Mouse (Mus musculus): Measurements from ENCODE around the gene Cxcr5.
A peak's percentile ranks its signal among the peaks of the same experiment; 100 is the strongest.
"Not testable (repeated sequence)": the region's sequence is repeated elsewhere in the genome, so short reads cannot be mapped to it uniquely, and the experiment has no call there.

The Cxcr5 gene

DNA sequence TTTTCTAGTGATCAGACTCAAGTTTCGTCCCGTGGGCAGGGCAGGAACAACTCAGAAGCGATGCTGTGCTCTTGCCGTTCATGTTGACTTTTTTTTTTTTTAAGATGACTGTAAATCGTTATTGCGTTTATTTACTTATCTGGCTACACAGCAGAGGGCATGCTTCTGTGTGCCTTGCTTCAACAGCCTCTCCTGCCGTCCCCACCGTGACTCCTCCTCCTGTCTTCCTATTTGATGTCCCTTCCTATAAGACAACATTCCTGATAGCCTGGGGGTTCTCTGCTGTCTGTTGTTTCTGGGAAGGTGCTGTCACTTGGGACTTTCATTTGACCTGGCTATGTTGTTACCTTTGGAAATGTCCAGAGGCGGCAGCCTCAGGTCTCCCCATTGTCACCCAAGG is 26.9 kb upstream of the Cxcr5 start:
- ATAC-seq (ENCODE audit: insufficient number of reproducible peaks, low FRiP score, low TSS enrichment), result no peak

DNA sequence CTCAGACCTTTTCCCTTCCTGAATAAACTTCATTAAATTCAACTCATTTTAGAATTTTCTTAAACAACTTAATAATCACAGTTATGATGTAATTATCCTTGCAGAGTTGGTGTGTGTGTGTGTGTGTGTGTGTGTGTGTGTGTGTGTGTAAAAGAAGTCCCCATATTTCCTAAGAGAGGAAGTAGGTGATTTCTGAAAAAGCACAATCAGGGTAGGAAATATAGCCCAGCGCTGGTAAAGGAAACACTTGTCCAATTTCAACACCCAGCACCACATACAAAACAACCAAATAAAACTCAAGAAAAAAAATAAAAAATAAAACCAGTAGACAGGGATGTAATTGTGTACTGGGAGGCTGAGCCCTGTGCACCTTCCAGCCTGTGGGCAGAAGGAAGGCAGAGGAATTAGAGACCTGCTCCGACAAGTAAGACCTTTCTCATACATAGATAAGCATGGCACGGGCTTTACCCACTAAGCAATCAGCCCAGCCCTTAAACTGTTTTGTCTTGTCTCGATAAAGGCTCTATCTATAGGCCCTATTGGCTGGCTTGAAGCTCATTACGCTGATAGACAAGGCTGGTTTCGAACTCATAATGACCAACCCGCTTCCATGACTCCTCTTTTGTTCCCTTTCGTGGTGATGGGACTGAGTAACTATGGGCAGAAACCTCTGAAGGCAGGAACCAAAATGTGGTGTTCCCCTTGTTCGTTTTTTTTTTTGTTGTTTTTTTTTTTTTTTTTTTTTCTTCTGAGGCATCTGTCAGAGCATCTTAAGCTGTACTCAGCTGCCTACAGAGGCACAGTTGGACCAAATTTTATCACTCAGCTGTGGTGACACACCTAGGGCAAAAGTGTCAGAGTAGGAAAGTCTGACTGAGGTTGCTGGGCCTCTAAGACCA is 25.8 kb upstream of the Cxcr5 start:
- no peak for ATAC-seq (ENCODE audit: insufficient number of reproducible peaks, low FRiP score, low TSS enrichment)

DNA sequence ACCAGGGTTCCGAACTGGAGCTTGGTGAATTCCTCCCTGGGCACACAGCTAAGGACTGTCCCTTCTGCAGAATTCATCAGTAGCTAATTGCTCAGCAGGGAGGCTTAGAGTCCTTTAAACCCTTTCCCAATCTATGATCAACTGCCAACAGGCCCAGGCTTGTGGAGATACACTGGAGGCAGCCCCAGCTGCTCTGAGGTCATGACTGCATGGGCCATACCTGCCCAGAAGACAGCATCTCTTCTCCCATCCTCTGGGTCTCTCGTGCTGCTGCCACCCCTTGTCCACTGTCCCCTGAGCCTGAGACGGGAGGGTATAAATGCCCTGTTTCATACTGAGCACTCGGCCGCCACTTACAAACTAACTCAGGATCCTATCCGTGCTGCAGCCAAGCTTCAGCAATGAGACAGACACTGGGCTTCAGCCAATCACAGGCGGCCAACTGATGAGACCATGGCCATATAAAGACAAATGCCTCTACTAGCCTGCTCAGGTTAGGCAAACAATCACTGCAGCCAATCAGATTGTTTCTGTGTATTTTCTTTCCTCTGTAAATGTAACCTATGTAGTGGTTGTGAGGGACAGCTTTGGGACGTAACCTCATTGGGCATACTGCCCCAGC is 25.1 kb upstream of the Cxcr5 start:
- ATAC-seq (ENCODE audit: insufficient number of reproducible peaks, low FRiP score, low TSS enrichment), result no peak

DNA sequence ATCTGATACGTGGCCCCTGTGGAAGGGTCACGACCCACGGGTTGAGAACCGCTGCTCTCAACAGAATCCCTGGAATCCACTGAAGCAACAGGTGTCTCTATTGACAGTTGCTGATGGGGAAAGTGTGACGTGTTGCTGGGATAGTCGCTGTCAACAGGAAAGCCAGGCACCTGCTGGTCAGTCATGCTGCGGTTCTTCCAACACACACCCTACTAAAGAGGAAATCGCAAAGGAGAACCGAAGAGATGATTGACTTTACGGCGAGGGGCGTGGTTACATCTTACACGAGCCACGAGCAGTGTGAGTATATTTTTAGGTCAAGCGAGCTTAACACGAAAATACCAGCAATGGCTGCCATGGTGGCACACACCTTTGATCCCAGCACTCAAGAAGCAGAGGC is 20.7 kb upstream of the Cxcr5 start:
- ATAC-seq (ENCODE audit: insufficient number of reproducible peaks, low FRiP score, low TSS enrichment), result no peak

DNA sequence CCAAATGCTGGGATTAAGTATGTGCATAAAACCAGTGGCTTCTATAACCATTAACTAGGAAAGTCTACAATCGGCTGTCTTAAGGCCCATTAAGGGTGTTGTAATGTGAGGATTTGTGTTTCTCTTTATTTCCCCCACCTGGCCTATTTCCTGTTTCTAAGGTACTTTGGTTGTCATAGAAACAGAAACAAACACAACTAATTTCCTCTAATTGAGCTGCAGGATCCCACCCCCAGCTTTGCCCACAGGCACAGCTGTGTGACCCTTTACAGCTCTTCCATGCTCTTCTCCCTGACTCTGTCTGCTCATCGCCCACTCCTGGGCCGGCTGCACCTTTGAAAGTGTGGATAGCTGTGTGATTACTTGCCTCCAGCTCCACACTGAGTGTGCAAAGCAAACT is 19.7 kb upstream of the Cxcr5 start:
- ATAC-seq (ENCODE audit: insufficient number of reproducible peaks, low FRiP score, low TSS enrichment), result no peak

DNA sequence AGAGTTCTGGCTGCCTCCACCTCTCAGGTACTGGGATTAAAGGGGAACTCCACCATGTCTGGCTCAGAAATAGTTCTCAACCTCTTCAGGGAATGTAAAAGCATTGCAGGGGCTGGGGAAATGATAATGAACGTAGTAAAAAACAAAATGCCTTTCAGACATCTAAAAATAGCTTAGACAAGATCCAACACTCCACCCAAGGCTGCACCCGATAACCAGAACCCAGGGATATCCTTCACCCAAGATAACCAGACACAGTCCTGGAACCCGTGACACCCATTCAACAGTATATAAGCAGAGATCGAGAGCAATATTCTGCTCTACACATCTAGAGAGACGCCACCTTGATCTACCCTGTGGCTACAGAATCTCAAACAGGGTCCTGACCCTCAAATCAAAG is 18.4 kb upstream of the Cxcr5 start:
- ATAC-seq (ENCODE audit: insufficient number of reproducible peaks, low FRiP score, low TSS enrichment), result no peak

DNA sequence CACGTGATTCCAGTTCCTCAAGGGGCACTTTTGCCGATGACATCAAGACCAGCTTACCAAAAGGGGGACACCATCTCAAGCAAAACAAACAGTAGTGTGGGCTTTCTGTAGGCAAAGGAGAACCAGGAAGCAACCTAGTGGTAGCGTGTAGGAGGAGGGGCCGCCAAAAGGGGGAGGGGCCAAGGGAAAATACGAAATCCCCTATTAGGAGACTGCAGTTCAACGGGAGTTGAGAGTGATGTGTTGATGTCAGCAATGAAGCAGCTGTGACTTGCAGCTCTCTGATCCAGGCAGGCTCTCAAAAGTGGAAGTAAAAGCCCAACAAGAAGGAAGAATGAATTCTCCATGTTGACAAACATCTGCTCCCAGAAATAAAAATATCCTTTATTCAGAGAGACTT is 17.7 kb upstream of the Cxcr5 start:
- no peak for ATAC-seq (ENCODE audit: insufficient number of reproducible peaks, low FRiP score, low TSS enrichment)

DNA sequence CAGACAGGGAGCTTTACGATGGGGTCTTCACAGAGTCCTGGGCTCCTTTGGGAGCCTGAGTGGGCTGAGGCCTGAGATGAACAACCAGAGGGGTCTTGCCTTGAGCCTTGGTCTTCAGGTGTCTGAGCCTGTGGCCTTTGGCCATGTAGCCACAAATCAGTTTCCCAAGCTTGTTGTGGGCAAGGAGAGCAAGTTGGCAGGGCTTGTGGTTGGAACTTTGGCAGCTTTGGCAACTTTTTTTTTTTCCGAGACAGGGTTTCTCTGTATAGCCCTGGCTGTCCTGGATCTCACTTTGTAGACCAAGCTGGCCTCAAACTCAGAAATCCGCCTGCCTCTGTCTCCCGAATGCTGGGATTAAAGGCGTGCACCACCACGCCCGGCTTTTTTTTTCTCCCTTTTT is 14.4 kb upstream of the Cxcr5 start:
- ATAC-seq (ENCODE audit: insufficient number of reproducible peaks, low FRiP score, low TSS enrichment), result not testable (repeated sequence)

DNA sequence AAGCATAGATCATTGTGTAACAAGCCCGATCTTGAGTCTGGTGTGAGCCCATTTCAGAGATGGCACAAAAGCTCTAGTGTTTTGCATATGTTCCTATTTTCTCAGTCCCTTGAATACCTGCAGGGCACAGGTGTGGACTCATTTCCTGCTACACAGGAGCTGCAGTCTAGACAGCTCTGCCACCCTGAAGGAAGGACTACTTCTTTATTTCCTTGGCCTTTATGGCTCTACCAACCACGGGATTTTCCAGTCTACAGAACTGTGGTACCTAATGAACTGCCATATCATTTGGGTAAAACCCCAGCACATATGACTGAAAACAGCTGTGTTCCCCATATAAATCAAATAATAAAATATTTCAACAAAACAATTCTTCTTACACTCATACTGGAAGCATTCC is 13.4 kb upstream of the Cxcr5 start:
- ATAC-seq (ENCODE audit: insufficient number of reproducible peaks, low FRiP score, low TSS enrichment), result no peak

DNA sequence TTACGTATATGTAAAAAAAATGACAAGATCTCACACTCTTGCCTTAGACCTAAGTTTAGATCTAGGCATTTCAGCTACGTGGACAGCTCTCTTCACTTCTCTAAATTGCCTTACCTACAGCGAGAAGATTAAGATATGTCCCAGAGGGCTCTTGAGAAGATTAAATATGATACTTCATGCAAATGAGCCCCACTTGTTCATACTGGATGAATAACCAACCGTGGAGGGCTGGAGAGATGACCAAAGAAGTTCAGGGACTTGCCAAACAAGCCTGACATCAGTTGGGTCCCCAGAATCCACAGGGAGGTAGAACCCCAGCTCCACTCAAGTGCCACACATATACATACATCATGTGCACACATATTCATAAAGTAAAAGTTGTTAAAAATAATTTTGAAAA is 11.6 kb upstream of the Cxcr5 start:
- ATAC-seq (ENCODE audit: insufficient number of reproducible peaks, low FRiP score, low TSS enrichment), result no peak

DNA sequence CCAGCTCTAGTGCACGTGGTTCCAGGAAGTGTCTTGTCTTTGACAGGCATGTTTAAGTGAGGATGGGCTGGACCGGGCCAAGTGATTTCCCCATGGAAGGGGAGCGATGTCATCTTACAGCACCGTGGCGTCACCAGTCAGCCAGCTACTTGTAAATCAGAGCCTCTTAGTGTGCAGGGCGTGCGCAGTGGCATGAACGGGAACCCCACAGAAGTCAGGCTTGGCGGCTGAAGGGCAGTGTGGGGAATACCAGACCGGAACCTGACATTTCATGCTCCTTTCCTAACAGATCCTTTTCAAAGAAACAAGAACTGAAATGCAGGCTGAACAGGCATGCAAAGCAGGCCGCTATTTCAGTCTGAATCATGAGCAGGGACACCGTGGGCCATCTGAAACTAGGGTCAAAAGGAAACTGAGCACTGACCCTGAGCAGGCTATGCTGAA is 9.3 kb upstream of the Cxcr5 start:
- ATAC-seq (ENCODE audit: insufficient number of reproducible peaks, low FRiP score, low TSS enrichment), result no peak

DNA sequence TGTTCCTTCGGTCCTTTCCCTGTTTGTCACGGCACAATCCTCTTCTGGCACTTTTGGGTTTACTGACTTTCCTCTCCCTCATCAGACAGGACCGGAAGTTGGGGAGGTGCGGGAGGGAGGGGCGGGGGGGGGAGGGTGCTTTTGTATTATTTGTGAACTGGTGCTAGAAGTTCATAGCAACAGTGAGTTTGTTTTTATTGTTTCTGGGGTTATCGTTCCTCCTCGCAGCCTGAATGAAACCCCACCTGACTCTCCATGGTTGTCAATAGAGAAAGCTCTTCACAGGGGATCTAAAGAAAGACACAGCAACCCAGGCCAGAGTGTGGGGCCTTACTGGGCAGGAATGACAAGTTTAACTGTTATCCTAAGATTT is 6.4 kb upstream of the Cxcr5 start:
- ATAC-seq (ENCODE audit: insufficient number of reproducible peaks, low FRiP score, low TSS enrichment), result no peak

DNA sequence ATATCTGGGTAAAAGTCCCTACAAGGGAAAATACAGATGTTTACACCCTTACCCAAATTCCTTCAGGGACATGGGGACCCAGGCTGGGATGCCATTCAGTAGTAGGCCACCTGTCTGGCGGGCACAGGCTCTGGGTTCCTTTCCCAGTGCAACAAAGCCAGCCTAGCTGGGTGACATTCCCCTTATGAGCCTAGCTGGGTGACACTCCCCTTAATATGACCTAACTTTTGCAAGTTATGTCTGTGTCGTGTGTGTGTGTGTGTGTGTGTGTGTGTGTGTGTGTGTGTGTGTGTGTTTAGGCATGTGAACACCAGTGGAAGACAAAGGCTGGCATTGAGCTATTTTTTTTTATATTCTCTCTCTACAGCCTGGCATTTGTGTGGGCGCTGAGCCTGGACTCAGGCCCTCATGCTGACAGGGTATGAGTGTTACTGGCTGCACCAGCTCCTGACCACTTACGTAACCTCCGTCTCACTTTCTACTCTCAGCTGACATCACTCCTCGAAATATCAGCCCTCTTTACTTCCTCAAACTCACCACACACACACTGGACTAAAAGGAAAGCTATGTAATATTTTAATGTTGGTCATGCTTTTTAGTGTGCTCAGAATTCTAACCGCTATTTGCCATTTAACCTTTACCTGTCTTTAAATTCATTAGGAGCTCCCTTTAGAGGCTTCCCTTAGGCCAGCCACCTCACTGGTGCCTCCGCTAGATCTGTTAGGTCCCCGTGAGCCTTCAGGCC is 5.8 kb upstream of the Cxcr5 start:
- ATAC-seq (ENCODE audit: insufficient number of reproducible peaks, low FRiP score, low TSS enrichment), result peak; percentile 66; the same call in 1 of the 2 replicates

DNA sequence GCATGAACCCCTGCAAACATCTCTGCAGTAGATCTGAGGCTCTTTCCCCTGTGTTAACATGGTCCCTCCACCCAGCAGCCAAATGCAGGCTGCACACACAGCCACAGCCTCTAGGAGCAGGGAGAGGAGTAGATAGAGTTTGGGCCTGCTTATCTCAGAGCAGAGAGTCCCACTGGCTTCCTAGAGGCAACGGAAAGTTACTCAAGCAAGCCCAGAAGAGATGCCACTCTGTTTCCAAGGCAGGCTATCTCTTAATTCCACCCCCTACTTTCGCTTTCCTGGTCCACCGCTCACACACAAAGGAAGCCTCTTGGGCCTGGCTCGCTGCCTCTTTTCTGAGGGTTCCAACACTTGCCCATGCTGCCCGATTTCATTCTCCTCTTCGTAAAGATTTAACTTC is 3.7 kb upstream of the Cxcr5 start:
- no peak for ATAC-seq (ENCODE audit: insufficient number of reproducible peaks, low FRiP score, low TSS enrichment)

DNA sequence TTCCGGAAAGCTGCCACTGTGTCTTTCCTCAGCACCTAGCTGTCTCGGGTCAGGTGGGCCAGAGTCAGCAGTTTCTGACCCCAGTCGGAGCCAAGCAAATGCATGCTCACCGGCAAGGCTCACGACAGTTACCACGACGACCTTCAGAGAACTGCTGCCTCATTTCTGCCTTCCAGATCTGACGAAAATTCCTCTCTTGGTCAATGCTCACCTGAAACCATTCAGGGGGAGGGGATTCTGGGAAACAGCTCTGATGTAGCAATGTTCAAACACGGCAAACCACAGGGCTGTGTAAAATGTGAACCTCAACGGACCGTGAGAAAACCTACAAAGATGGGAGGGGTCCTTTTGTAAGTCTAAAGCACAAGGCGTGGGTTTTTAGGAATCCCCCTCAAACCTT is 1.3 kb upstream of the Cxcr5 start:
- ATAC-seq (ENCODE audit: insufficient number of reproducible peaks, low FRiP score, low TSS enrichment), result no peak

DNA sequence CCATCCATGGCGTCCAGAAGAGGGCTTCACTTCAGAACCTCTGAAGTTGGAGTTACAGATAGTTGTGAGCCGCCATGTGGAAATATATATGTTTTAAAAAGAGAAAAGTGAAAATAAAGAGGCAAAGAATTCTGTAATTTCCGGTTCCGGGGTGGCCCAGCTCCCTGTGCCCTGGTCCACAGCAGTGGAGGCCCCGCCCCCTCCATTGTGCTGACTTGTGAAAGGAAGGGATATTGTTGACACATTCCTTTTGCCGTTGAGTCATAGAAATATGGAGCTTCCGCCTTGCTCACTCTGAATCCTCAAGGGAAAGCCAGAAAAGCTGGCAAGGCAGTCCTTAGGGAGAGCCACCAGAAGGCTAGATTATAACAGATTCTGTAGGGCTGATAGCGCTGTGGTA is 9.5 kb downstream of the Cxcr5 start:
- no peak for ATAC-seq (ENCODE audit: insufficient number of reproducible peaks, low FRiP score, low TSS enrichment)

DNA sequence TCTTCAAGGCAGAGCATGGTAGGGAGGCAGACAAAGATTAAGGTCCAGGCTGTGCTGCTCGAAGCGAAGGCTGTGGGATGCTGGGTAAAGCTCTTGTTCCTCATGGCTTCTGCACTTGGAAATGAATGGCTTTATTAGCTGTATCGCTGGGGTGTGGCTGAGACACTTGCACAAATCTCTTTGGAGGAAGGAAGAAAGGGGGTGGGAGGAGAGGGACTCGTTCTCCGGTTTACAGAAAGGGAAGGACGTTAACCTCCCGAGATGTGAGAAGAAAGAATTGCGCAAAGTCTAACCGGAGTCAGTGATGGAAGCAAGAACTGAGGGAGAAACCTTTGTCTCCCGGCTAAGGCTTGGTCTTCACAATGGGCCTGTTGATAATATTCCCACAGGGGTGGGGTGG is 10.5 kb downstream of the Cxcr5 start:
- ATAC-seq (ENCODE audit: insufficient number of reproducible peaks, low FRiP score, low TSS enrichment), result no peak

DNA sequence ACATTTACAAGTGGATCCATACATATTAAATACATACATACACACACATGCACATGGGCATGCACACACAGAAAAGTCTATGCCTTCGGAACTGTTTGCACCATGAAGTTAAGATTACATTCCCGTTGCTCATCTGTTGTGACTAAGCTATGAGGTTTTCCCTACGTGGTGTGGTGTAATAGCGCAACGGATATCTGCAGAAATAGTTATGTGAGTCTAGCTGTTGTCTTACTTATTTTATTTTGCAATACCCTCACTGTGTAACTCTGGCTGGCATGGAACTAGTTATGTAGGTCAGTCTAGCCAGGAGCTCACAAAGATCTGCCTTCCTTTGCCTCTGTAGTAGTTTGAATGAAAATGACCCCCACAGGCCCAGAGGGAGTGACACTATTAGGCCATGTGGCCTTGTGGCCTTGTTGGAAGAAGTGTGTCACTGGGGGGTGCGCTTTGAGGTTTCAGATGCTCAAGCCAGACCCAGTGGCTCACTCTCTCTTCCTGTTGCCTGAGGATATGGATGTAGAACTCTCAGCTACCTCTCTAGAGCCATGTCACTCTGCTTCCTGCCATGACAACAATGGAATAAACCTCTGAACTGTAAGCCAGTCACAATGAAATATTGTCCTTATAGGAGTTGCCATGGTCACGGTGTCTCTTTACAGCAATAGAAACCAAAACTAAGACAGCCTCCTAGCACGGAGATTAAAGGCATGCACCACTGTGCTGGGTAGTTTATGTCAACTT is 13.1 kb downstream of the Cxcr5 start:
- ATAC-seq (ENCODE audit: insufficient number of reproducible peaks, low FRiP score, low TSS enrichment), result no peak

DNA sequence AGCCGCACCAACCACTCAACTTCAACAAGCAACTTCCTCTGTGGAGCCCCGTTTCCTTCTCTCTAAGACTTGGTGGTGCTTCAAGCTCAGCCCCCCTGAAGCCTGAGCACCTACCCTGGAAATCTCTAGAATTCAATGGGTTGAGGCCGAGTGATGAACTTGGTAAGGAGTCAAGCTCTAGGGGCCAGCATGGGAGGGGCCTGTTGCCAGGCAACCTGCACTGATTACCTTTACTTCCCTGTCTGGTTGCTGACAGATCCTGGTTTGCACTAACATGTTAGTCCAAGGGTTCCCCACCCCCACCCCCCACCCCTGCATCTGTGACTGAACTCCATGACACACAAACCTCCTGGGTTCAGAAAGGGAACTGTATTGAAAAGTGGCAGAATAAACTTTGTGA is 16.7 kb downstream of the Cxcr5 start:
- no peak for ATAC-seq (ENCODE audit: insufficient number of reproducible peaks, low FRiP score, low TSS enrichment)

DNA sequence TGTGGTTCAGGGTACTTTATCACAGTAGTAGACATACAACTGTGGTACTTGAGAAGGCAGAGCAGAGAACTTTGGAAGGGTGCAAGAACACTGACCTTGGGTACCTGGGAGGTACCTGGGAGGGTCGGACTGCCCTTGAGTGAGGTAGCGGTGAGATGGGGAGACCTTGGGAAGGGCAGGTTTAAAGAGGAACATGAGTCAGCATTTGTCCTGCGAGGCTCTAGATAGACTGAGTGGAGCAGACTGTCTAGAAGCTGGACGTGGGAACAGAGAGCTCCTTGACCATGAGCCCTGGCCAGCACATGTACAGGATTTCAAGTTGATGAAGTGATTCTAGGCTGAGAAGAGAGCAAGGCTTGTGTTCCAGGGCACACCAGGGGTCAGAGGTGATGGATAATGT is 19.3 kb downstream of the Cxcr5 start:
- no peak for ATAC-seq (ENCODE audit: insufficient number of reproducible peaks, low FRiP score, low TSS enrichment)

DNA sequence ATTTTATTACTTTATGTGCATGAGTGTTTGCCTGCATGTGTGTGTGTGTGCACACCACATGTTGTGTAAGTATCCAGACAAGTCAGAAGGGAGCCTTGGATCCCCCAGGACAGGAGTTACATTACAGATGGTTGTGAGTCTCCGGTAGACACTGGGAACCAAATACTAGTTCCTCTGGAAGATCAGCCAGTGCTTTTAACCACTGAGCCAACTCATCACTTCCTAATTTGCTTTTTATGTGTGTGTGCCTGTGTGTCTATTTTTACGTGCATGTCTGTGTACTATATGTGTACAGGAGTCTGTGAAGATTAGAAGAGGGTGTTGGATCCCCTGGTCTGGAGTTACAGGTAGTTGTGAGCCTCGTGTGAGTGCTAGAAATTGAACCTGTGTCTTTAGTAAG is 21.0 kb downstream of the Cxcr5 start:
- no peak for ATAC-seq (ENCODE audit: insufficient number of reproducible peaks, low FRiP score, low TSS enrichment)
